Mouse (Mus musculus) gastrocnemius, postnatal 4 days (tissue): ENCODE measurements around the gene Crls1. TPM values are rescaled to one million over a fixed set of nuclear protein-coding genes. Genes with fewer than 3 reads are reported as not detected.

Experiments
- DNase-seq, 2 experiments: peaks; one replicate each; pipeline ENCODE4 v3.0.0; 2021 to 2022; ENCODE audit warnings: low spot score in 2 of 2, mixed read lengths in 2 of 2
- total RNA-seq, 2 experiments: library from RNA; stranded (reverse); gene quantifications; 2 replicates each; pipeline ENCODE4 v1.2.3; 2021

Gene Crls1
- total RNA-seq, 2 experiments from 2014 or later: 20.0 to 24.8 TPM

DNA sequence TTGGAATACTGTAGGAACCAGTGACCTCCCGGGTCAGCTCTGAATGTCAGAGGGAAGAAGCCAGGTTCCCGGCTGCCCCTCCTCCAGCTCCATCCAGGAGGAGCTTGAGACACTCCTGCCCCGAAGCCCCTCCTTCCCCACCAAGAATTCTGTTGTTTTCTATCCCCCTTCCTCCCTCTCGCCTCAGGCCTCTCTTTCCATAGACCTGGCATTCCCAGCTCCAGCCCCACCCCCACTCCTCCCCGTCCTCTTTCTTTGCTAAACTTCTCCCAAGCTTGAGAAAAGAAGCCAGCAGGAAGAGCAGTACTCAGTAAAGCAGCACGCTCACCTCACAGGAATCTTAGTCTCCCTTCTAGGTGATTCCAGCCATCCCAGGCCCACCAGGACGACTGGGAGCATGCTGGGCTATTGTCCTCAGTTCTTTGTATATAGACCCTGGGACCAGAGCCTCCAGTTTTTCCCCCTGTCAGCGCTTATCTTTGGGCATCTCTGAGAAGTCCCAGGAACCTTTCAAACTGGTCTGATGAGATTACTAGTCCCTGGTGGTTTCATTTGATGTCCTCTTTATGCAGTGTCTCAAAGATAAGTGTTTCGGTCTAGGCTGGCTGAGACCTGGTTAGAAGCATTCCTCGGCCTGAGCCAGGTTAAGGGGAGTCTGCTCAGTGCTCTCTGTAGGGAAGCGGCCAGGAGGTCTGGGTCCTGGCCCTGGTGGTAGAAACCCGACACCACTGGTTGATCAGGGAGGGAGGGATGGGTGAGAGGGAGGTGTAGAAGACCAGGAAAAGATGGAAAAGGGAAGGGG lies 34.6 kb downstream of the Crls1 start, which contains the start of gene Lrrn4:
TSS of gene Lrrn4 (minus strand) at position 48 of the 802 bp plus-strand sequence.
- no peak for DNase-seq

DNA sequence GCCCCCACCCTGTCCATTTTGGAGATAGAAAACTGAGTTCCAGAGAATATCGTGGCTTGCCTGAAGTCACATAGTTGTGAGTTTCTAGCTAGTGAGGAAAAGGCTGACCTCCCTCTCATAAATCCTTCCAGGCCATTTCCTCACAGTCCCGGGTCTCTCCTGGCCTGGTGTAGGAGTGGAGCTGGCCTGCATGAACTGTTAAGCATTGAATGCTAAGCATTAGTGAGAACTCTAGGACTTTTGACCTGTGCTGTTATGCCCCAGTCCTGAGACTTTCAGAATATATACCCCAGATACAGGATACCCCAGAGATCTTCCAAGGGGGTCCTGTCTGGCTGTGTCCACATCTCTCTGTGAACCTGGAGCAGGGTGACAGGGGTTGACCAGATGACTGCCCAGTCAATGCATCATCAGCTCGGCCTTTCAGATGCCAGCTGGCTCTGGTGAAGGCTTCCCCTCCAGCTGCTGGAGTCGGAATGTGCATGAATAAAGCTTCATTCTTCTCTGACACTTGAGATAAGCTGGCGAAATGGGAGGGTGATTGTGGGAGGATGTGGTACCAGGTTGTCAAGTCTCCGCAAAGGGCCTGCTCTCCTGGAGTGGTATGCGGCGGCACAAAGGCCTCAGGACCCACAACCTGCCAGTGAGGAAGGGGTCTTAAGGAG lies 38.0 kb downstream of the Crls1 start:
- no peak for DNase-seq

DNA sequence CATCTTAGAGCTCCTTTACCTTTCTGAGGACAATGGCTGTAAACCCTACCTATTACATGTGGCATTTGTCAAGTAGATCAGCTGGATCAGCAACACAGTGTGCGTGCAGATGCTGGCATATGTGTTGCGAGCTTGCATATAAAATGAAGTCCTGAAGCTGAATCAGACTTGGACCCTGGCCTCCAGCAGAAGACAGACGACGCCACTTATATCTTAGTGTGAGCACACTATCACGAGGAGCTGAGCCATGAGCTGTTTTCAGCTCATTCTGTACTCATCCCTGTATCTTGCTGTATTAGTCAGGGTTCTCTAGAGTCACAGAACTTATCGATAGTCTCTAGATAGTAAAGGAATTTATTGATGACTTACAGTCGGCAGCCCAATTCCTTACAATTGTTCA lies 38.8 kb downstream of the Crls1 start:
- DNase-seq: no peak

DNA sequence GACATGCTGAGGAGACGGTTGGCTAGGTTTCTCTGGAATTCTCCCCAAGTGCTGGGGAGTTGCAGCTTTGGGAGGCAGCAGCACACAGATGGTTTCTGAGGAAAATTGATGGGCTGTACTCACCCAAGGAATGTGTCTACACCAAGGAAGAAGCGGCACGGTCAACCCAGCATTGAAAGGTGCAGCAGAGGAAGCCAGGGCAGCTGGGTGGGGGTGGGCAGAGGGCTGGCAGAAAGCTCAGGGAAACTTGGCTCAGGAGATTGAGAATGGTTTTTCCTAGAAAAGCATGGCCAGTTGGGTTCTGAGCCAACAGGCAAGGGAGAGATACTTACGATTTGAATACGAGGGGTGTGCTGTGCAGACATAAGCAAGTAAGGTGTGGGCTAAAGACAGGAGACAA lies 47.4 kb downstream of the Crls1 start:
- no peak for DNase-seq

DNA sequence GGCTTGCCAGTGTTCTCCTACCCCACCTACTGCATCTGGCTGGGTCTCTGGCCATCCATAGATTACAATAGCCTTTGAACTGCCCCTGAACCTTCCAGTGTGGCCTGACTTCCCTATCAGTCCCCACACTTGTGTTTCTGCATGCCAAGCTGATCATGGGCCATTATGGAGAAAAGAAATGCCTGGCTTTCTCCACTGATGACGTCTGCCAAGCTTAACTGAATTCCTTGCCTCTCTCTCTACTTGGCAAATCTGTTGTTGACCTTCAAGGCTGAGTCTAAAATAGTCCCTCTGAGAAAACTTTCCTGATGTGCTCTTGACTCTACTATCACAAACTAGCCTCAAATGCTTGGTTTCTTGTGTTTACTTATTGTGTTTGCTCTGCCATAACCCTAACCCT lies 51.7 kb downstream of the Crls1 start:
- DNase-seq: no peak

DNA sequence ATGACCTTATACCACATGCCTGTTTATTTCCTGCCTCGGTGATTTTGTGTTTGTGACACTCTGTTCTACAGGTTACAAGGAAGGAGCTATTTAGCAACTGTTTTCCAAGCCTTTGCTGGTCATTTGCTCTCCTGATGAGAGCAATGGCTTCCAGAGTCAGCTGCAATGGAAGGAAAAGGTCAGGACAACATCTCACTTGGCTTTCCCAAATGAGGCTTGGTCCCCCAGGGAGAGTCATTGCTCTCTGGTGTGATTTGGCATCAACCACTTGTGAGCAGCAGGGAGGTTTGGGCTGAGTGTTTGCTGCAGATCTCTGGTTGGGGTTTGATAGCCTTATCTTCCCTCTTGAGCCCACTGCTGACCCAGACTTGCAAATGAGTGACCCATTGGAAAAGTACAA lies 54.1 kb downstream of the Crls1 start:
- DNase-seq: no peak

DNA sequence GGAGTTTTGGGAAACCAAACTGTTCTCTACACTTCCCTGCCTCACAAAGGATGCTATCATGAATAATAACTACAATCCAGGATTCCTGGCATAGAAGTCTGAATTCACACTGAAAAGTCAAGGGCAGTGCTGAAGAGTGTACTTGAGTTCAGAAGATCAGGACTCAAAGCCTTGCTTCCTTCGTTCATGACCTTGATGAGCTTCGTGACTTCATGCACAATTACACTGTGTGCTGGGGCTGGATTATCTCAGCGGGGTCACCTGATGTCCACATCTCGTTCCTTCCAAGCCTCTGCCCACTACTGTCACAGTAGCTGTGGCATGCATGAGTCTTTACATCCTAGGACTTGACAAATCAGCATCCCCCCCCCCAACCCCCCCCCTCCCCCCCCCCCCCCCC lies 55.2 kb downstream of the Crls1 start:
- DNase-seq: no peak

DNA sequence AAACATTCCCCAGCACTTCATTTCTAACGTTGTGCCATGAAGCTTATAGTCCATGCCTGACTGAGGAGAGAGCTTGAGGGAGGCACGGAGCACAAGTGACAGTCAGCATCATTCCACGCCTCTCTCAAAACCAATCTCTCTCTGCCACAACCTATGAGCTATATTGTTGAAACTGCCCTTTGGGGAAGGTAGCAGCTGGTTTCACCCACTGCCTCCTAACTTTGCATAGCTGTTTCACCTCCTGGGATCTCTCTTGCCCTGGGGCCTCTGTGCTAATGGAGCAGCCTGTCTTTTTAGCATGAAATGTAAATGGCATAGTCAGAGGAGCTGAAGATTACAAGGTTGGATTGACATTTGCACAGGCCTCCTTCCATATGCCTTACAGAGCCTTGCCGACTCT lies 55.6 kb downstream of the Crls1 start:
- DNase-seq: no peak

DNA sequence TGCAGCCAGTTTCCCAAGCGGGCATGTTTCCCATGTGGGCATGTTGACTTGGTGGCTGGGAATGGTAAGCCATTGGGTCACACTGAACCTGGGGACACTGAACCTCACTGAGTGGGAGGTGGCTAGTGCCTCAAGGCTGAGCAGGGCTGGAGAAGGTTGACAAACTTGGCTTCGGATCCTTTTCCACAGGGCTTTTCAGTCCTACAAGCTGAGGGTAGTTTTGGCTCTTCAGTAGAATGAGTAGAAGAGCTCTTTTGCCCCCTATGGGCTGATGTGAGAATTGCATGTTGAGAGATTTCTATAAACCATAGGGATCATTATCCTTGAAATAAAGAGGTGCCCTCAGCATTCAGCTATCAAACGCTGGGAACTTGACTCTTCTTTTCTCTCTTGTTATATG lies 57.0 kb downstream of the Crls1 start:
- DNase-seq: peak in 1 of 2 experiments; percentile 35

DNA sequence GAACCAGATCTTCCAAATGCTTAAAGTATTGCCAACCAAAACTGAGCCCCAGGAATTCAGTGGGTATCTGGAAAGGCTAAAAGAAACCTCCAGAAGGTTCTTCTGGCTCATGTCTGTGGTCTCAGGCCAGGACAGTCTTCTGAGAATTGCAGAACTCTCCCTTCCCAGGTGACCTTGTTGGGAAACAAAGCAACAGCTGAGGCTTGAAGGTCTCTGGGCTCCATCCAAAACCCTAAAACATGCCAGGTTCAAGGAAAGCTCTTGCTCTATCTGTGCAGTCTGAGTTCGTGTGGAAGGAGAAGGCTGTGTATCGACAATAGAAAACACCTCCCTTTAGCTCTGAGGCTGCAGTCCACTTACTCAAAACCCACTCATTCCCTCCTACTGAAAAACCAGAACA lies 58.5 kb downstream of the Crls1 start:
- DNase-seq: no peak

DNA sequence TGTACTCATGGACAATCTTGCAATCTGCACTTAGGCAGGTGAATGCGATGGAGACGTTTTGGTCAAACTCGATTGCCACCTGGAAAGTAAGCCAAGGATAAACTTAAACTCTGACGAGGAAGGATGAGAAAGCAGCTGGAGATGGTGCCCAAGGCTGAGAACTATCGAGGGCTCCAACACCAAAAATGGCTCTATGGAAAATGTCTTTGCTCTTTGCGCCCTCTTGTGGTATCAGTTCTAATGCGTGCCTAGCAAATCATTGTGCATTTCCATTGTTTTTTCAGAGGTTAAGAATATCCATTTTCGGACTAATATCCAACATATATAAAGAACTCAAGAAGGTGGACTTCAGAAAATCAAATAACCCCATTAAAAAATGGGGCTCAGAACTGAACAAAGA lies 60.3 kb downstream of the Crls1 start:
- DNase-seq: no peak

DNA sequence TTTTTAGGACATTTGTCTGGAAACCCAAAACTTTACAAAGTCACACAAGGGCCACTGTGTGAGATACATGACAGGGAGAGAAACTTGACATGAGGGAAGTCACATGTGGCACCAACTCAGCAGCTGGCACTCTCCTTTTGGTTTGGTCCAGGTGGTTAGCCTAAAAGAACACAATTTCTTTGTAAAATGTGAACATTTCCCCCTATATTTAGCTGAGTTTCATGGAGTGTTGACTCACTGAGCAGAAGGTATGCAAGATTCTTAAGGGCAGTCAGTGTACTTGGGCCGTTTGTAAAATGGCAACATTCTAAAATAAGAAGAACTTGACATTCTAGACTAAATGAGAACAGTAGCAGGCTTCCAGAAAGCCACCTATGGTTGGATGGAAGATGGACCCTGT lies 68.3 kb downstream of the Crls1 start:
- DNase-seq: no peak

Other genes starting within 250 kb of the Crls1 start
- 1 to 10 TPM; 4.4 to 5.6 TPM for gene Shld1, start 159.7 kb upstream of the Crls1 start, total RNA-seq
- gene Chgb, start 65.4 kb upstream of the Crls1 start, total RNA-seq: under 1 TPM; 0.12 to 0.18 TPM
- 10 to 100 TPM; 11.6 to 14.1 TPM for gene Trmt6, start 30.6 kb upstream of the Crls1 start, total RNA-seq
- gene Mcm8, start 30.5 kb upstream of the Crls1 start, total RNA-seq: 1 to 10 TPM; 3.6 to 3.7 TPM
- under 1 TPM; 0.08 to 0.10 TPM for gene Lrrn4, start 34.2 kb downstream of the Crls1 start, total RNA-seq
- not detected for gene Fermt1, start 99.2 kb downstream of the Crls1 start, total RNA-seq